Mouse (Mus musculus) WW6 (cell line): Measurements from ENCODE around the gene Fnbp1.

Experiments
- DNase-seq: peaks from one replicate; pipeline ENCODE4 v3.0.0-alpha.2; 2013; ENCODE audit warnings: low read depth, low spot score

Gene Fnbp1

GRCm38 (mm10) chr2:31099079-31099478, 42.7 kb downstream of the Fnbp1 start:
- DNase-seq = no peak

- no peak for DNase-seq
These were observed 43.2 kb downstream of the Fnbp1 start for GRCm38 (mm10) chr2:31098616-31099015.

GRCm38 (mm10) chr2:31097276-31097675, 44.5 kb downstream of the Fnbp1 start:
- DNase-seq = no peak

- DNase-seq = no peak
These were observed 45.7 kb downstream of the Fnbp1 start for GRCm38 (mm10) chr2:31096119-31096518.

- DNase-seq = no peak
These were observed 47.2 kb downstream of the Fnbp1 start for GRCm38 (mm10) chr2:31094565-31094964.

- no peak for DNase-seq
These were observed 48.9 kb downstream of the Fnbp1 start for GRCm38 (mm10) chr2:31092939-31093338.

- peak; percentile 47 for DNase-seq
These were observed 50.6 kb downstream of the Fnbp1 start for GRCm38 (mm10) chr2:31091182-31091581.

GRCm38 (mm10) chr2:31089607-31090006, 52.2 kb downstream of the Fnbp1 start:
- DNase-seq = no peak

- no peak for DNase-seq
These were observed 52.9 kb downstream of the Fnbp1 start for GRCm38 (mm10) chr2:31088871-31089270.

GRCm38 (mm10) chr2:31087663-31088661, 53.8 kb downstream of the Fnbp1 start:
- DNase-seq = no peak

- no peak for DNase-seq
These were observed 54.7 kb downstream of the Fnbp1 start for GRCm38 (mm10) chr2:31087085-31087484.

- DNase-seq = no peak
These were observed 55.3 kb downstream of the Fnbp1 start for GRCm38 (mm10) chr2:31086543-31086942.

- DNase-seq = no peak
These were observed 57.5 kb downstream of the Fnbp1 start for GRCm38 (mm10) chr2:31084169-31084850.

GRCm38 (mm10) chr2:31083372-31083771, 58.4 kb downstream of the Fnbp1 start:
- no peak for DNase-seq

- DNase-seq = no peak
These were observed 59.2 kb downstream of the Fnbp1 start for GRCm38 (mm10) chr2:31082639-31083038.

- no peak for DNase-seq
These were observed 60.5 kb downstream of the Fnbp1 start for GRCm38 (mm10) chr2:31081349-31081748.

GRCm38 (mm10) chr2:31079117-31079516, 62.7 kb downstream of the Fnbp1 start:
- DNase-seq = no peak

GRCm38 (mm10) chr2:31077574-31077973, 64.2 kb downstream of the Fnbp1 start:
- no peak for DNase-seq

- DNase-seq = no peak
These were observed 65.3 kb downstream of the Fnbp1 start for GRCm38 (mm10) chr2:31076351-31077140.

- no peak for DNase-seq
These were observed 66.0 kb downstream of the Fnbp1 start for GRCm38 (mm10) chr2:31075836-31076235.

- DNase-seq = no peak
These were observed 66.6 kb downstream of the Fnbp1 start for GRCm38 (mm10) chr2:31075168-31075567.

- no peak for DNase-seq
These were observed 72.3 kb downstream of the Fnbp1 start for GRCm38 (mm10) chr2:31069506-31069905.
